Mouse (Mus musculus) retina, adult 2 months (tissue): ENCODE data around the gene Gm20431.

ENCODE experiments used
- DNase-seq: peaks from one replicate; pipeline ENCODE4 v3.0.0-alpha.2; 2012; ENCODE audit warnings: low read depth, low spot score

Gene Gm20431

GRCm38 (mm10) chr2:167661270-167662203 lies at the start of gene Gm20431:
Gene Gm20431, minus strand, starts transcription at chr2:167661496.
- DNase-seq = peak; percentile 81

- DNase-seq = no peak
Measured at GRCm38 (mm10) chr2:167710574-167710973, 49.3 kb upstream of the Gm20431 start.

GRCm38 (mm10) chr2:167709969-167710368 lies 48.7 kb upstream of the Gm20431 start:
- no peak for DNase-seq

GRCm38 (mm10) chr2:167708373-167708772 lies 47.1 kb upstream of the Gm20431 start:
- no peak for DNase-seq

- DNase-seq = no peak
Measured at GRCm38 (mm10) chr2:167706183-167706939, 45.1 kb upstream of the Gm20431 start.

GRCm38 (mm10) chr2:167704409-167704808 lies 43.1 kb upstream of the Gm20431 start:
- DNase-seq = no peak

- DNase-seq = no peak
Measured at GRCm38 (mm10) chr2:167702126-167702525, 40.8 kb upstream of the Gm20431 start.

GRCm38 (mm10) chr2:167701472-167701871 lies 40.2 kb upstream of the Gm20431 start:
- no peak for DNase-seq

- no peak for DNase-seq
Measured at GRCm38 (mm10) chr2:167700018-167700417, 38.7 kb upstream of the Gm20431 start.

GRCm38 (mm10) chr2:167697902-167698301 lies 36.6 kb upstream of the Gm20431 start:
- DNase-seq = no peak

GRCm38 (mm10) chr2:167696143-167696542 lies 34.8 kb upstream of the Gm20431 start:
- DNase-seq = no peak

GRCm38 (mm10) chr2:167695491-167695890 lies 34.2 kb upstream of the Gm20431 start:
- DNase-seq = no peak

GRCm38 (mm10) chr2:167694963-167695362 lies 33.7 kb upstream of the Gm20431 start:
- DNase-seq = no peak

- DNase-seq = no peak
Measured at GRCm38 (mm10) chr2:167694244-167694643, 32.9 kb upstream of the Gm20431 start.

- no peak for DNase-seq
Measured at GRCm38 (mm10) chr2:167693540-167693939, 32.2 kb upstream of the Gm20431 start.

GRCm38 (mm10) chr2:167692831-167693230 lies 31.5 kb upstream of the Gm20431 start:
- no peak for DNase-seq

- no peak for DNase-seq
Measured at GRCm38 (mm10) chr2:167691871-167692661, 30.8 kb upstream of the Gm20431 start.

GRCm38 (mm10) chr2:167691410-167691809 lies 30.1 kb upstream of the Gm20431 start:
- no peak for DNase-seq

- DNase-seq = no peak
Measured at GRCm38 (mm10) chr2:167690962-167691311, 29.6 kb upstream of the Gm20431 start.

GRCm38 (mm10) chr2:167690219-167690961 lies 29.1 kb upstream of the Gm20431 start:
- no peak for DNase-seq
